Mouse (Mus musculus) midbrain, embryonic 11.5 days (tissue): ENCODE measurements around the gene Gm5741. TPM values are rescaled to one million over a fixed set of nuclear protein-coding genes. Genes with fewer than 3 reads are reported as not detected.

Experiments
- ATAC-seq: fragments of 200-750 bp; cut with Nextera tagmentation; 2 replicates; pipeline ENCODE4 v1.8.0; 2017; ENCODE audit warnings: moderate TSS enrichment, moderate library complexity; ENCODE audit not compliant: low FRiP score
- DNase-seq: peaks from one replicate; pipeline ENCODE4 v3.0.0; 2015; ENCODE audit warnings: low spot score; ENCODE audit errors: missing footprints
- H3K27ac ChIP-seq: fragments of 300-500 bp; sonication (generic); 2 replicates; pipeline ENCODE4 v1.5.1; 2014; ENCODE audit warnings: low read depth, low read length
- H3K27me3 ChIP-seq: fragments of 300-500 bp; sonication (generic); 2 replicates; pipeline ENCODE4 v1.6.1; 2014; ENCODE audit warnings: mild to moderate bottlenecking, low read length, moderate library complexity, mixed read lengths; ENCODE audit not compliant: control insufficient read depth, insufficient read depth
- H3K36me3 ChIP-seq: fragments of 300-500 bp; sonication (generic); 2 replicates; pipeline ENCODE4 v1.6.1; 2014; ENCODE audit warnings: mild to moderate bottlenecking, low read length, moderate library complexity, mixed read lengths; ENCODE audit not compliant: control insufficient read depth, insufficient read depth
- H3K4me1 ChIP-seq: fragments of 300-500 bp; sonication (generic); 2 replicates; pipeline ENCODE4 v1.6.1; 2014; ENCODE audit warnings: low read length; ENCODE audit not compliant: control insufficient read depth, insufficient read depth
- H3K4me2 ChIP-seq: fragments of 300-500 bp; sonication (generic); 2 replicates; pipeline ENCODE4 v1.6.1; 2014; ENCODE audit warnings: mild to moderate bottlenecking, moderate library complexity
- H3K4me3 ChIP-seq: fragments of 300-500 bp; sonication (generic); 2 replicates; pipeline ENCODE4 v1.5.1; 2014; ENCODE audit warnings: low read depth, low read length
- H3K9ac ChIP-seq: fragments of 300-500 bp; sonication (generic); 2 replicates; pipeline ENCODE4 v1.6.1; 2014; ENCODE audit warnings: low read length
- H3K9me3 ChIP-seq: fragments of 300-500 bp; sonication (generic); 2 replicates; pipeline ENCODE4 v1.6.1; 2016; ENCODE audit warnings: low read length; ENCODE audit not compliant: control insufficient read depth
- WGBS: fragments of 180-500 bp; shearing (Covaris S2); extraction: QIAGEN DNeasy Blood & Tissue Kit; methylation state at CpG from one replicate; pipeline ENCODE4 v1.1.7; 2014; 5-methylcytosine and 5-hydroxymethylcytosine counted together
- polyA plus RNA-seq: library from polyadenylated mRNA; unstranded; fragments of >200 nt; fragmentation: Nextera tagmentation; extraction: Ambion mirVana; gene quantifications from 2 replicates; pipeline ENCODE4 v1.2.1, GENCODE M21; 2014

Gene Gm5741
- polyA plus RNA-seq, 1 experiment from 2014 or later, result 0.53 TPM

- peak overlapping the region; percentile 92 for H3K9ac ChIP-seq
- WGBS, result under 1% methylated on average over 25 of the region's 25 CpGs
- peak overlapping the region; percentile 87 for H3K4me3 ChIP-seq
- ATAC-seq (no peak), DNase-seq (no peak)
- H3K27me3 ChIP-seq, result no peaks in the 10 kb centered on the region
- no peak overlapping the region for H3K27ac ChIP-seq
- peaks cover 10% of the 10 kb centered on the region for H3K4me1 ChIP-seq
- H3K4me2 ChIP-seq, result peak overlapping the region; percentile 93
- peaks cover 8% of the 10 kb centered on the region for H3K36me3 ChIP-seq
- no peaks in the 10 kb centered on the region for H3K9me3 ChIP-seq
Measured at GRCm38 (mm10) chr8:85080214-85080531, 12.4 kb upstream of the Gm5741 start.

GRCm38 (mm10) chr8:85076993-85077392 is 9.2 kb upstream of the Gm5741 start:
- peak; percentile 97 for DNase-seq
- Histone ChIP-seq H3K36me3 (peaks cover 16% of the 10 kb centered on the region), H3K27ac (no peak overlapping the region), H3K9me3 (no peaks in the 10 kb centered on the region), H3K4me3 (no peak overlapping the region), H3K4me2 (no peak overlapping the region), H3K9ac (no peak overlapping the region), H3K4me1 (peaks cover 16% of the 10 kb centered on the region), H3K27me3 (no peaks in the 10 kb centered on the region)
- 0% methylated on average over 2 of the region's 2 CpGs for WGBS
- ATAC-seq, result no peak

GRCm38 (mm10) chr8:85076001-85076400 is 8.2 kb upstream of the Gm5741 start:
- no peak overlapping the region for H3K4me3 ChIP-seq
- peaks cover 16% of the 10 kb centered on the region for H3K4me1 ChIP-seq
- H3K36me3 ChIP-seq, result peaks cover 16% of the 10 kb centered on the region
- no peak for ATAC-seq
- H3K27ac ChIP-seq, result no peak overlapping the region
- WGBS, result 81% methylated on average over 9 of the region's 9 CpGs
- H3K9me3 ChIP-seq, result no peaks in the 10 kb centered on the region
- H3K9ac ChIP-seq, result no peak overlapping the region
- no peak overlapping the region for H3K4me2 ChIP-seq
- H3K27me3 ChIP-seq, result no peaks in the 10 kb centered on the region
- peak; percentile 88 for DNase-seq

- Histone ChIP-seq H3K4me1 (peaks cover 11% of the 10 kb centered on the region), H3K4me2 (no peak overlapping the region), H3K36me3 (peaks cover 16% of the 10 kb centered on the region), H3K27me3 (no peaks in the 10 kb centered on the region), H3K4me3 (no peak overlapping the region), H3K9ac (no peak overlapping the region), H3K9me3 (no peaks in the 10 kb centered on the region), H3K27ac (no peak overlapping the region)
- DNase-seq, result peak; percentile 33
- ATAC-seq, result no peak
- 94% methylated on average over 10 of the region's 10 CpGs for WGBS
Measured at GRCm38 (mm10) chr8:85074617-85075016, 6.8 kb upstream of the Gm5741 start.

GRCm38 (mm10) chr8:85074167-85074566 is 6.4 kb upstream of the Gm5741 start:
- DNase-seq, result peak; percentile 77
- Histone ChIP-seq H3K4me1 (peaks cover 8% of the 10 kb centered on the region), H3K27ac (no peak overlapping the region), H3K9me3 (no peaks in the 10 kb centered on the region), H3K4me2 (no peak overlapping the region), H3K9ac (no peak overlapping the region), H3K27me3 (no peaks in the 10 kb centered on the region), H3K4me3 (no peak overlapping the region), H3K36me3 (peaks cover 16% of the 10 kb centered on the region)
- WGBS, result 82% methylated on average over 10 of the region's 10 CpGs
- ATAC-seq, result no peak

- H3K4me2 ChIP-seq, result no peak overlapping the region
- DNase-seq (peak; percentile 79), ATAC-seq (no peak)
- WGBS, result 91% methylated on average over 15 of the region's 15 CpGs
- no peaks in the 10 kb centered on the region for H3K9me3 ChIP-seq
- H3K27me3 ChIP-seq, result no peaks in the 10 kb centered on the region
- H3K4me1 ChIP-seq, result peaks cover 8% of the 10 kb centered on the region
- peaks cover 16% of the 10 kb centered on the region for H3K36me3 ChIP-seq
- H3K9ac ChIP-seq, result no peak overlapping the region
- H3K4me3 ChIP-seq, result no peak overlapping the region
- H3K27ac ChIP-seq, result no peak overlapping the region
Measured at GRCm38 (mm10) chr8:85073041-85073612, 5.3 kb upstream of the Gm5741 start.

- Histone ChIP-seq H3K9ac (peak overlapping the region; percentile 87), H3K36me3 (peaks cover 16% of the 10 kb centered on the region), H3K9me3 (no peaks in the 10 kb centered on the region), H3K4me2 (peak overlapping the region; percentile 55), H3K4me1 (peaks cover 8% of the 10 kb centered on the region), H3K4me3 (peak overlapping the region; percentile 93), H3K27ac (no peak overlapping the region), H3K27me3 (no peaks in the 10 kb centered on the region)
- 41% methylated on average over 9 of the region's 9 CpGs for WGBS
- ATAC-seq (peak; percentile 12; the same call in 1 of the 2 replicates), DNase-seq (peak; percentile 72)
Measured at GRCm38 (mm10) chr8:85072364-85072929, 4.7 kb upstream of the Gm5741 start.

- peaks cover 8% of the 10 kb centered on the region for H3K4me1 ChIP-seq
- peak within 1 kb of the TSS; percentile 55 for H3K4me2 ChIP-seq
- no peaks in the 10 kb centered on the region for H3K27me3 ChIP-seq
- peaks cover 16% of the 10 kb centered on the region for H3K36me3 ChIP-seq
- peak within 1 kb of the TSS; percentile 93 for H3K4me3 ChIP-seq
- ATAC-seq (peak; percentile 92), DNase-seq (peak; percentile 96)
- H3K9me3 ChIP-seq, result no peaks in the 10 kb centered on the region
- peak within 1 kb of the TSS; percentile 86 for H3K27ac ChIP-seq
- peak within 1 kb of the TSS; percentile 87 for H3K9ac ChIP-seq
- under 1% methylated on average over 68 of the region's 68 CpGs for WGBS
Measured at GRCm38 (mm10) chr8:85071514-85072281, 3.9 kb upstream of the Gm5741 start, which contains the start of gene Dhps. Dhps (plus strand) TSS chr8:85071757.

- no peaks in the 10 kb centered on the region for H3K27me3 ChIP-seq
- peak overlapping the region; percentile 87; the same call in 1 of the 2 replicates for H3K9ac ChIP-seq
- peak overlapping the region; percentile 93 for H3K4me3 ChIP-seq
- WGBS, result 91% methylated on average over 5 of the region's 5 CpGs
- peaks cover 8% of the 10 kb centered on the region for H3K4me1 ChIP-seq
- peak overlapping the region; percentile 86; the same call in 1 of the 2 replicates for H3K27ac ChIP-seq
- H3K4me2 ChIP-seq, result peak overlapping the region; percentile 55
- no peaks in the 10 kb centered on the region for H3K9me3 ChIP-seq
- ATAC-seq (no peak), DNase-seq (peak; percentile 91)
- H3K36me3 ChIP-seq, result peaks cover 13% of the 10 kb centered on the region
Measured at GRCm38 (mm10) chr8:85071041-85071440, 3.3 kb upstream of the Gm5741 start.
